Mouse (Mus musculus) neural tube, embryonic 12.5 days (tissue): ENCODE results near the gene Cobll1. TPM values are rescaled to one million over a fixed set of nuclear protein-coding genes. Genes with fewer than 3 reads are reported as not detected.

Experiments used
- ATAC-seq: fragments of 200-750 bp; cut with Nextera tagmentation; 2 replicates; pipeline ENCODE4 v1.8.0; 2017; ENCODE audit warnings: low read depth, mild to moderate bottlenecking, moderate TSS enrichment, moderate library complexity; ENCODE audit not compliant: low FRiP score
- H3K27ac ChIP-seq: fragments of 300-500 bp; sonication (generic); 2 replicates; pipeline ENCODE4 v1.5.1; 2016
- H3K27me3 ChIP-seq: fragments of 300-500 bp; sonication (generic); replicated peaks from 2 replicates; pipeline ENCODE4 v1.6.1; 2016; ENCODE audit warnings: mild to moderate bottlenecking
- H3K36me3 ChIP-seq: fragments of 300-500 bp; sonication (generic); 2 replicates; pipeline ENCODE4 v1.6.1; 2016; ENCODE audit warnings: mild to moderate bottlenecking
- H3K4me1 ChIP-seq: fragments of 300-500 bp; sonication (generic); 2 replicates; pipeline ENCODE4 v1.6.1; 2016
- H3K4me2 ChIP-seq: fragments of 300-500 bp; sonication (generic); replicated peaks from 2 replicates; pipeline ENCODE4 v1.6.1; 2016; ENCODE audit warnings: mild to moderate bottlenecking
- H3K4me3 ChIP-seq: fragments of 300-500 bp; sonication (generic); 2 replicates; pipeline ENCODE4 v1.5.1; 2016
- H3K9ac ChIP-seq: fragments of 300-500 bp; sonication (generic); 2 replicates; pipeline ENCODE4 v1.6.1; 2016; ENCODE audit warnings: mild to moderate bottlenecking
- H3K9me3 ChIP-seq: fragments of 300-500 bp; sonication (generic); 2 replicates; pipeline ENCODE4 v1.6.1; 2016; ENCODE audit warnings: mild to moderate bottlenecking
- WGBS: fragments of 180-500 bp; shearing (Covaris S2); methylation state at CpG from one replicate; pipeline ENCODE4 v1.1.7; 2016; 5-methylcytosine and 5-hydroxymethylcytosine counted together
- polyA plus RNA-seq: library from polyadenylated mRNA; unstranded; fragments of >200 nt; fragmentation: Nextera tagmentation; extraction: Ambion mirVana; gene quantifications from 2 replicates; pipeline ENCODE4 v1.2.1, GENCODE M21; 2016

Cobll1 gene
- polyA plus RNA-seq, 1 experiment from 2014 or later = 3.0 TPM

GRCm38 (mm10) chr2:65260400-65260799 is 21.2 kb upstream of the Cobll1 start:
- H3K27ac ChIP-seq = no peak overlapping the region
- H3K4me2 ChIP-seq = no peak overlapping the region
- no peaks in the 10 kb centered on the region for H3K4me1 ChIP-seq
- no peak for ATAC-seq
- no peaks in the 10 kb centered on the region for H3K36me3 ChIP-seq
- H3K4me3 ChIP-seq = no peak overlapping the region
- no peaks in the 10 kb centered on the region for H3K27me3 ChIP-seq
- no peaks in the 10 kb centered on the region for H3K9me3 ChIP-seq
- H3K9ac ChIP-seq = no peak overlapping the region
- 88% methylated on average over 4 of the region's 4 CpGs for WGBS

GRCm38 (mm10) chr2:65257446-65257845 is 18.2 kb upstream of the Cobll1 start:
- no peak overlapping the region for H3K4me2 ChIP-seq
- no peaks in the 10 kb centered on the region for H3K9me3 ChIP-seq
- no peak overlapping the region for H3K4me3 ChIP-seq
- 59% methylated on average over 2 of the region's 2 CpGs for WGBS
- no peak overlapping the region for H3K27ac ChIP-seq
- H3K27me3 ChIP-seq = no peaks in the 10 kb centered on the region
- H3K4me1 ChIP-seq = no peaks in the 10 kb centered on the region
- H3K9ac ChIP-seq = no peak overlapping the region
- H3K36me3 ChIP-seq = no peaks in the 10 kb centered on the region
- ATAC-seq = no peak

DNA sequence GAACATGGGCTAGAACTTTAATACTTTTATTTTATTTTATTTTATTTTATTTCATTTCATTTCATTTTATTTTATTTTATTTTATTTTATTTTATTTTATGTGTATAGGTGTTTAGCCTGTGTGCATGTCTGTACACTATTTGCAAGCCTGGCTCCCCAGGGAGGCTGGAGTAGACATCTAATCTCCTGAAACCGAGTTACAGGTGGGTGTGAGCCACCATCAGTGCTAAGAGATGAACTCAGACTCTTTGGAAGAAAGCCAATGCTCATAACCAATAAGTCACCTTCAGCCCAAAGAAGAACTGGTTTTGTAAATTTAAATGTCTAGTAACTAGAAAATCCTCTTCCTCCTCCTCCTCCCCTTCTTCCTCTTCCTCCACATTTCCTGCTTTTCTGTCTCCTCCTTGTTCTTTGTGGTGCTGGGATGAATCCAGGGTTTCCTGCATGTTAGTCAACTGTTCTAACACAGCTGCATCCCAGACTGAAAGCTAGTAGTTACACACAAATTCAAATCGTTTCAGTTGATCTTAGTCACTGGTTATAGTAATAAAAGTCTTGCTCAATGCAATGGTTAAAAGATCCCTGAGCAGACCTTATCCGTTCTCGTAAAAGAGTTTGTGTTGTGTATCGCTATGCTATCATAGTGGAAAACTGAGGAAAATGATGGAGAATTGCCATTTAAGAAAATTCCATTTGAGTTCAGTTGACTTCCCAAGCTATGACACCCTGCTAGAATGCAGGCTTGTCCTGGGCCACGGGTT is 17.5 kb upstream of the Cobll1 start:
- Histone ChIP-seq H3K4me2 (no peak overlapping the region), H3K9ac (no peak overlapping the region), H3K36me3 (no peaks in the 10 kb centered on the region), H3K4me3 (no peak overlapping the region), H3K4me1 (no peaks in the 10 kb centered on the region), H3K27ac (no peak overlapping the region), H3K9me3 (no peaks in the 10 kb centered on the region), H3K27me3 (no peaks in the 10 kb centered on the region)
- 89% methylated on average over 6 of the region's 6 CpGs for WGBS
- no peak for ATAC-seq

DNA sequence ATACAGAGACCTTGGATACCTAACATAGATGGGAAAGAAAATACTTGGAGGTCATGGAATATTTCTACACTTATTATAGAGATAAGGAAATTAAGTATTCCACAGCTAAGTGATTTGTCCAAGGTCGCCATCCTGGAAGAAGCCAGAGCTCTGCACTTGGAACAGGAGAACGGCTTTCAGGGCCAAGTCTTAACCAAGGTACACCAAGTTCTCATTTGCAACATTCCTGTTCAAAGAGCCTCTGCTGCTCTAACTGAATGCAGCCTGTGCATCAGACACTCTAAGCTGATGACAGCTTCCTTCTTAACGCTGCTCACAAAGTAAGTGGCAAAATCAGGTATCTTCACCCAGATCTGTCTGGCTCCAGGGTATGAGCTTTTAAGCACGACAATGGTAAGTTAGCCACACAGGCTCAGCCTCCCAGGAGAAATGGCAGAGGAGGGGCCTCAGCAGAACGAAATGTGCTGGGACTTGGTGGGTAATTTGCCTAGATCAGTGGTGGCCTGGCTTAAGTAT is 11.4 kb upstream of the Cobll1 start:
- no peaks in the 10 kb centered on the region for H3K4me1 ChIP-seq
- no peaks in the 10 kb centered on the region for H3K27me3 ChIP-seq
- no peak overlapping the region for H3K4me3 ChIP-seq
- H3K36me3 ChIP-seq = no peaks in the 10 kb centered on the region
- no peak for ATAC-seq
- no peak overlapping the region for H3K27ac ChIP-seq
- WGBS = 63% methylated on average over 5 of the region's 5 CpGs
- H3K9ac ChIP-seq = no peak overlapping the region
- H3K9me3 ChIP-seq = no peaks in the 10 kb centered on the region
- H3K4me2 ChIP-seq = no peak overlapping the region

DNA sequence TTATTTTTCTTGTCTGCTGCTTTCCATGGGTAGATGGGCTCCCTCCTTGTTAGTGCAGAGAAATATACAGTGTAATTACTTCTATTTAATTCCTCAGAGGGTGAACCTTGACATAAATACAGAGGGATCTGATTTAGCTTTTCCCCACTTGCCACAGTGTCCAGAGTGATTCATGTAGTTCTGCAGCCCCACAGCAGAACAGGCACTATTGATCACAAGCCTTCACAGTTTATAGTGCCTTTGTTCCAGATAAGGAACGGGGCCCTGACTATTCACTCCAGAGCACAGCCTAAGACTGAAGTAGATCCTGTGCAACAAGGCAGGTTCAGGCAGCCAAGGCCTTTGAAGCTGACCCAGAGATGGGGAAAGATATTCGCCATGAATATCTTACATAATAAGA is 10.4 kb upstream of the Cobll1 start:
- no peaks in the 10 kb centered on the region for H3K4me1 ChIP-seq
- ATAC-seq = peak; percentile 48; the same call in 1 of the 2 replicates
- H3K4me2 ChIP-seq = no peak overlapping the region
- WGBS = 57% methylated on average over 2 of the region's 2 CpGs
- H3K27ac ChIP-seq = no peak overlapping the region
- H3K36me3 ChIP-seq = no peaks in the 10 kb centered on the region
- no peak overlapping the region for H3K4me3 ChIP-seq
- no peaks in the 10 kb centered on the region for H3K27me3 ChIP-seq
- H3K9me3 ChIP-seq = no peaks in the 10 kb centered on the region
- no peak overlapping the region for H3K9ac ChIP-seq

GRCm38 (mm10) chr2:65240173-65240745 is 1.1 kb upstream of the Cobll1 start:
- Histone ChIP-seq H3K4me1 (peaks cover 4% of the 10 kb centered on the region; the same call in 1 of the 2 replicates), H3K9ac (no peak overlapping the region), H3K36me3 (no peaks in the 10 kb centered on the region), H3K27me3 (peaks cover 6% of the 10 kb centered on the region; the same call in 1 of the 2 replicates), H3K4me3 (no peak overlapping the region), H3K9me3 (no peaks in the 10 kb centered on the region), H3K27ac (no peak overlapping the region), H3K4me2 (no peak overlapping the region)
- 48% methylated on average over 5 of the region's 5 CpGs for WGBS
- no peak for ATAC-seq

GRCm38 (mm10) chr2:65238171-65238963 is 836 bp downstream of the Cobll1 start:
- peak overlapping the region; percentile 70 for H3K4me3 ChIP-seq
- H3K4me1 ChIP-seq = peaks cover 4% of the 10 kb centered on the region; the same call in 1 of the 2 replicates
- H3K9ac ChIP-seq = peak overlapping the region; percentile 70
- H3K9me3 ChIP-seq = no peaks in the 10 kb centered on the region
- H3K27me3 ChIP-seq = peaks cover 6% of the 10 kb centered on the region; the same call in 1 of the 2 replicates
- H3K36me3 ChIP-seq = no peaks in the 10 kb centered on the region
- H3K4me2 ChIP-seq = peak overlapping the region; percentile 99
- ATAC-seq = peak; percentile 88
- WGBS = under 1% methylated on average over 112 of the region's 114 CpGs
- H3K27ac ChIP-seq = no peak overlapping the region

DNA sequence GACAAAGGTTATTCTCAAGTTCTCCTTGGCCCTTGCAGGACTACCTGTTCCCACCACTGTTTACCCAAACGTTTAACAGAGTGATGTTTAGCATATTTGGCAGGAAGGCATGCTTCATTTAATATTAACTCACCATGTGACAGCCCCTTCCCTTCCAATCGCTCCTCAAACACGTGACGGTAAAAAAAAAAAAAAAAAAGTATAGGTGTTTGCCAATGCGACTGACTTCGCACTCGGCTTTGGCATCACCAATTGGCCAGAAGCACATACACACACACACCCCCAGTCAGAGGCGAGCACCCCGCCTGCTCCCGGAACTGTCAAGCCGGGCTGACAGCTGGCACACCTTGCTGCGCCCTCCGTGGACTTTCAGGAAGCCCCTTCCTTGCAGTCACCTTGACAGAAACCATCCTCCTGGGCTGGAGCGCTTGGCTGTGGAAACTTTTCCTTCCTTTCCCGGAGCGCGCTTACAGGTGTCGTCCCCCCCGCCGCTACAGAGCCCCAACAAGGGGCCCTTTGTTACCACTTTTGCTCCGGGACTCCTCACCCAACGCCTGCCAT is 1.5 kb downstream of the Cobll1 start:
- WGBS = under 1% methylated on average over 22 of the region's 22 CpGs
- ATAC-seq = 0 out of 2 replicates have a peak, but pooled peaks have one; percentile 2
- peak overlapping the region; percentile 70 for H3K9ac ChIP-seq
- no peaks in the 10 kb centered on the region for H3K36me3 ChIP-seq
- peaks cover 4% of the 10 kb centered on the region; the same call in 1 of the 2 replicates for H3K4me1 ChIP-seq
- H3K27me3 ChIP-seq = peaks cover 6% of the 10 kb centered on the region; the same call in 1 of the 2 replicates
- no peaks in the 10 kb centered on the region for H3K9me3 ChIP-seq
- peak overlapping the region; percentile 99 for H3K4me2 ChIP-seq
- H3K4me3 ChIP-seq = peak overlapping the region; percentile 70
- H3K27ac ChIP-seq = no peak overlapping the region

DNA sequence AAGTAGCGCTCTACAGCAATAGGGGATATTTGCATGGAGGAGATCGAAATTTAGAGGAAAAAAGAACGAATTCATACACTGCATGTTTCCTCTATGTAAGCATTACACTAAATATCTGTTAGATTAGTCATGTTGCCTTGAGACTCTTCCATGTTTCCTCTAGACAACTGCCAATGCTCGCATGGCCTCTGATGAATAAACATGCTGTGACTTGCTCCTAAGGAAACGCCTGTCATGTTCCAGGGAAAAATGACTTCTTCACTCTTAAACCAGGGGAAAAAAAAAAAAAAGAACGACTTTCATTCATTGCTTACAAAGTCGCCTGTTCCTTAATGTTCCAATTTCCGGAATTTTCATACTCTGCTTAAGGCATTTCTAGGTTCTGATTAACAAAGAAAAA is 2.1 kb downstream of the Cobll1 start:
- H3K36me3 ChIP-seq = no peaks in the 10 kb centered on the region
- no peak overlapping the region for H3K4me3 ChIP-seq
- peaks cover 6% of the 10 kb centered on the region; the same call in 1 of the 2 replicates for H3K27me3 ChIP-seq
- WGBS = 66% methylated on average over 8 of the region's 8 CpGs
- H3K9me3 ChIP-seq = no peaks in the 10 kb centered on the region
- peak overlapping the region; percentile 99; the same call in 1 of the 2 replicates for H3K4me2 ChIP-seq
- no peak overlapping the region for H3K27ac ChIP-seq
- ATAC-seq = no peak
- no peak overlapping the region for H3K9ac ChIP-seq
- H3K4me1 ChIP-seq = peaks cover 4% of the 10 kb centered on the region; the same call in 1 of the 2 replicates

- Histone ChIP-seq H3K4me2 (no peak overlapping the region), H3K27ac (no peak overlapping the region), H3K4me1 (peaks cover 4% of the 10 kb centered on the region; the same call in 1 of the 2 replicates), H3K9me3 (no peaks in the 10 kb centered on the region), H3K27me3 (peaks cover 6% of the 10 kb centered on the region; the same call in 1 of the 2 replicates), H3K4me3 (no peak overlapping the region), H3K36me3 (no peaks in the 10 kb centered on the region), H3K9ac (no peak overlapping the region)
- ATAC-seq = no peak
- WGBS = 86% methylated on average over 8 of the region's 8 CpGs
These were observed 2.6 kb downstream of the Cobll1 start for GRCm38 (mm10) chr2:65236644-65237043.

DNA sequence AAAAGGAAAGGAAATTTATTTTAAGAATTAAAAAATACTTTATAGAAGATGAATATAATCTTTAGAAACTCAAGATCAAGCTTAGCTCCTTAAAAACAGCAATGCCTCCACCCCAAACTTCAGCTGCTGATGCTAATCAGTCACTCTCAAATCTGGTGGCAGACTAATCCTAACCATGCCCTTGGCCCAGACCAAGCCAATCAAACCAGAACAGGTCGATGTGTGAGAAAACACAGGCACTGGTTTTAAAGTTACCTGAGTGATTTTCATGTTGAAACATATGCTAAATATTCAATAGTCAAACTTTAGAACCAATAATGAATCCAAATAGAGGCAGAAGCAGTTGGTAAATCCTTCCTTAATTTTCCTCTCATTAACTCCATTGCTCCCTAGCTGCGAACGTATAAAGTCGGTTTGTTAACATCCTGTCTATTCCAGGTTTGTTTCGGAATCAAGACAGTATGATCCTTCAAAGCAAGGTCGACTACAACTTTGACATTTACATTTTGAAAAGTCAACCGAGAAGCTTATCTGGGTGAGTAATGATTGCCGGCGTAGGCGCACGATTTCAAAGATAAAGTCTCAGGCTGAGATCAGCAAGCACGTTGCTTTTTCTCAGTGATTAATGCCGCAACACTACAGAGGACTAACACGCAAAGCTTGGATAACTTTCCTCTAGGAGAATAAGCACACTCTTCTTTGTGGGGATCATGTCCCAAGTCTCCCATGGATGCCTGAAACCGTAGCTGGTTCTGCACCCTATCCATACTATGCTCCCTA is 6.3 kb downstream of the Cobll1 start:
- Histone ChIP-seq H3K36me3 (no peaks in the 10 kb centered on the region), H3K4me1 (peaks cover 3% of the 10 kb centered on the region; the same call in 1 of the 2 replicates), H3K27me3 (peaks cover 6% of the 10 kb centered on the region; the same call in 1 of the 2 replicates), H3K9me3 (no peaks in the 10 kb centered on the region), H3K9ac (no peak overlapping the region), H3K4me3 (no peak overlapping the region), H3K4me2 (no peak overlapping the region), H3K27ac (no peak overlapping the region)
- WGBS = 92% methylated on average over 15 of the region's 15 CpGs
- ATAC-seq = no peak
